Mouse (Mus musculus): ENCODE measurements at regions not wholly inside any gene's neighbourhood (a gene's known extent, or its start where the extent isn't known, plus 50 kb on each side); places are given as distances from the start of the nearest gene placed in this dataset.

DNA sequence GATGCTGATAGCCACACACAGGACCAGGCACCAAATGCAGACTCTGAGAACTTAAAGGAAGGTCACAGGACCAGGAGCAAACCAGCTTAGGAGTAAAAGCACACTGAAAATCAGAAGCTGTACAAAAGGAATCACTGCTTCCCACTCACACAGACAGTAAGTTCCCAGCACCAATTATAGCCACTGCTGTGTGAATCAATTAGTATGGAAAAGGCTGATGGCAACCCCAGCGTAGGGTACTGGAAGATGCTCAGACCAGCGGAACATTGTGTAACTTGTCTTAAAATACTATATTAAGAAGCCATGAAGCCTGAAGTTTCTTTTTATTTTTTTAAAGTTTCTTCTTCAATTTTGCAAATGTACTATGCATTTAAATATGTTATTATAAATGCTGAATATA lies 115.8 kb downstream of the Lnpk start:
- ATAC-seq (ENCODE audit: low TSS enrichment): peak; percentile 98

DNA sequence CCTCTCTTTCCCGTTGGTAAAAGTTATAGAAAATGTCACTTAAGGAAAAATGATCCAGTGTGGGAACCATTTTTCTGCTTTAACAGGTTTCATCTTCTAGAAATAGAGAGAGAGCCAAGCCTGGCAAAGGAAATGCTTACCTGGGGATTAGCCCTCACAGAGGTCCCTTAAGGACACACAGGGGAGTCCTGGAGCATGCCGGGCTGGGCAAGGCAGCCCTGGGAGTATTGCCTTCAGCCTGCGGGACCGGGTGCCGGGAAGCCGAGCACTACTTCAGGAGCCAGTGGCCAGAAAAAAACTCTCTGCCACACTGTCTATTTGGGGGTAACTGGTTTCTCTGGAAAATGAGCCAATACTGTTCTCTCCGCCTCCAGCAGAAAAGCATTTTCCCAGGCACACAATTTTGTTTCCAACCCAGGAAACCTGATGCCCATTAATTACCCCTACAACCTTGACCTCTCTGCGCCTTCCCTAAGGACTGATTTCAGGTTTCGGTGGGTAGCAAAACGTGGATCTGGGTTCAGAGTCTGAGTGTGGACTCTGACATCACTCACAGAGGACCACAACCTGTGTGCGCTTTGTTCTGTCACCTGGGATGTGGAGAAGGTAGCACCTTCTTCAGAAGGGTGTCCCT lies 117.9 kb downstream of the Lnpk start:
- no peak for ATAC-seq (ENCODE audit: low TSS enrichment)

- no peak for ATAC-seq (ENCODE audit: low TSS enrichment)
Observed at GRCm38 (mm10) chr2:74454431-74454830, 124.8 kb downstream of the Lnpk start.

DNA sequence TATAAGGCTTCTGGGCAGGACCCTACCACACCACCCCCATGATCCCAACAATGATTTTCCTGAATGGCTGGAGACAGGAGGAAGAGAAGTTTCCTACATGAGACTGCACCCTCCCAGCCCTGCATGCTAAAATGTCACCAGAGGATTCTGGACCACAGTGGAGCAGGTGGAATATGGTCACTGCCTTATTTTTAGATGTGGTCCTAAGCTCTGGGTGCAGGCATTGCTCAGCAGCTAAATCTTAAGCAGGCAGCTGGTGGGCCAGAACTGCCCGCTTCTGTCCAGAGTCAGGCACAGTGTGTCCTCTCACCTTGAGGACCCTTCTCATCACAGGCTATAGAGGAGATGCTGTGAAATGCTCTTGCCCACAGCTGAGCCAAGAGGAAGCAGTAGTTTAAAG lies 126.6 kb downstream of the Lnpk start:
- no peak for ATAC-seq (ENCODE audit: low TSS enrichment)

DNA sequence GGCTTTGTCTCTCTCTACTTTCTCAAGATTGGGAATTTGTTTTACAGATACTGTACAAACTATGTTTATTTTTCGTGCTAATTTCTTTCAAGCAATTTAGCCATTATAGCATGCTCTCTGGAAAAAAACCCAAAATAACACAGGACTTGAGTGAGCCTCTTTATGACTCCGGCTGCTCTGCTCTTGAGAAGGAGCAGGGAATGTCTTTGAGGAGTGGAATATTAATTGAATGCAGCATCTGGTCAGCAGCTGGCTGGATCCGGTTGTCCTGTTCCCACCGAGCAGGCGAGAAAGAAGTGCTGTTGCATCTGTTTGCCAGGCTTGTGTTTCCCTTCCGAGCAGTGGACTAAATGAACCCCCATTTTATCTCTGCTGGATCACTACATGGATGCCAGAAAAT lies 127.7 kb downstream of the Lnpk start:
- no peak for ATAC-seq (ENCODE audit: low TSS enrichment)

GRCm38 (mm10) chr2:74451038-74451437 lies 128.2 kb downstream of the Lnpk start:
- no peak for ATAC-seq (ENCODE audit: low TSS enrichment)

DNA sequence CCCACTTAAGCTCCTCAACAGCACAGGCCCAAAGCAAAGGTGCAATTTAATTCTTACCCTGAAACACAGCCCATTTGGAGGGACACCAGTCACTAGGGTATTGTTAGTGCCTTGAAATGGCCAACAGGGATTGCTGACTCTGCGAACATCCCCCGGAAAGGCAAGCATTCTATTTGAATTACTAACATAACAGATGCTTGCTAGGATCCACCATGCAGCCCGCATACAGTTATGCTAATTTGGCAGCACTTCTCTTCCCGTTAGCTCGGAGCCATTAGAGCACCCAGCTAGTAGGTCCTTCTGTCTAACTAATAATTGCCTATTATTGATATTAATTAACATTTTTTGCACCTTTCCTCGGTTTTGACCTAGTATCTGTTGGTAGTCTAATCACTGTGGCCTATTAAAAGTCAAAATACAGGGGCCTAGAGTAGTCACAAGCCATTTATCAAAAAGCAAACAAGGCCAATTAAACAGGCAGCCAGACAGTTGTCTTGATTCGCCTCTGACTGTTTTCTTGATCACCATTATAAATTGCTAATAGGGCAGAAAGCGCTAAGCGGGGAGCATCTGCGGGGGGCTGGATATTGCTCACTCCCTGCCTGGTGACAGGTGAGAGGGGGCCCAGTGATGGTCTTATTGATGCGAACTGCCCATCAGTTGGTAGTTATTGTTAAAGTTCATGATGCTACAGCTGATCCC lies 129.0 kb downstream of the Lnpk start:
- no peak; the same call in 1 of the 2 replicates for ATAC-seq (ENCODE audit: low TSS enrichment)

- no peak for ATAC-seq (ENCODE audit: low TSS enrichment)
Observed at GRCm38 (mm10) chr2:74435184-74435911, 143.9 kb downstream of the Lnpk start.

GRCm38 (mm10) chr2:74426746-74427145 lies 152.5 kb downstream of the Lnpk start:
- ATAC-seq (ENCODE audit: low TSS enrichment): peak; percentile 17; the same call in 1 of the 2 replicates

DNA sequence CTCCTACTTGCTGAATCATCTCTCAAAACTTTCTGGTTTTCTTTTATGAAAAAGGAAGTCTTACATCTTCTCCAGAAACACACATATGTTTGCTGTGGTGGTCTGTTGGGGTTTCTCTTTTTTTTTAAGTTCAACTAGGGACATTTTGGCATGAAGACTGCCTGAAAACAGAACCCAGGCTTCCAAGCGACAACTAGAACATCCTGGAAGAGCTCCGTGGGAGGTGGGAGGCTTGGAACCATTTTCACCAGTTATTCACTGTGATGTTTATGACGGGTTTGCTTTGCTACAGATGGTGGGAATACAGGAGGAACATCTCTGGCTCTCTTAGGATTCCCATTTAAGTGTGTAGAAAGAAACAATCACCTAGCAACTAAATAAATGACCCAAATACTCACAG lies 154.5 kb downstream of the Lnpk start:
- ATAC-seq (ENCODE audit: low TSS enrichment): peak; percentile 94

GRCm38 (mm10) chr2:74416097-74416496 lies 163.1 kb downstream of the Lnpk start:
- no peak for ATAC-seq (ENCODE audit: low TSS enrichment)

DNA sequence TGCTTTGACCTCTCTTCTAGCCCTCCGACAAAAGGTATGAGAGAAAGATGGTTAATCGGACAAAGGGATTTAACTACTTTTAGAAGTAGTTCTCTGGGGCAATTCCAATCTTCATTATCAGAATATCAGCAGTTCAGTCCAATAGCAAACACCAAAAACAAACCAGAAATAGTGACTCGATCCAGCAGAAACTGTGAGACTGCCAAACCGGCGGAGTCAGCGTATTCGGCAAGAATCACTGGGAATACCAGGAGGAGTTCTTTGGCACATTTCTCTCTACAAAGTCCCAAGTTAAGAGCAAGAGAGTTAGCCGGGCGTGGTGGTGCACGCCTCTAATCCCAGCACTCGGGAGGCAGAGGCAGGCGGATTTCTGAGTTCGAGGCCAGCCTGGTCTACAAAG lies 164.5 kb downstream of the Lnpk start:
- ATAC-seq (ENCODE audit: low TSS enrichment): no peak

GRCm38 (mm10) chr2:74409856-74410404 lies 169.3 kb downstream of the Lnpk start:
- peak; percentile 94 for ATAC-seq (ENCODE audit: low TSS enrichment)

- ATAC-seq (ENCODE audit: low TSS enrichment): no peak
Observed at GRCm38 (mm10) chr2:74404493-74404892, 174.7 kb downstream of the Lnpk start.

DNA sequence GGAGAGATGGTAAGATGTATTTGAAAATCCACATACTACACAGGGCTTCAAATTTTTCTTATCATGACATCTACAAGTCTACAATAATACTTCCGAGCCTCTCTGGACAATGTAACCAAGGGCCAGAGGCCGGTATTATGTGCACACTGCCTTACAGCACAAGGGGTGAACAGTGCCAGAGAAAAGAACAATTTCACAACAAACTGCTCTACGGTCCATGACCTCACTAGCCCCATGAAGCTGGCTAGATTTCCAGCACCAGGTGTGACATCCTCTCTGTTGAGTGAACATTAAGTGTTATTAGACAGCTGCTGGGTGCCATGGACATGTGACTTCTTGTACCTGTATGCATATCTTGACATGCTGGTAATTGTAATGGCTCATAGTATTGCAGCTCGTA lies 188.2 kb downstream of the Lnpk start:
- ATAC-seq (ENCODE audit: low TSS enrichment): no peak

- peak; percentile 94 for ATAC-seq (ENCODE audit: low TSS enrichment)
Observed at GRCm38 (mm10) chr2:74388078-74388477, 191.2 kb downstream of the Lnpk start.

DNA sequence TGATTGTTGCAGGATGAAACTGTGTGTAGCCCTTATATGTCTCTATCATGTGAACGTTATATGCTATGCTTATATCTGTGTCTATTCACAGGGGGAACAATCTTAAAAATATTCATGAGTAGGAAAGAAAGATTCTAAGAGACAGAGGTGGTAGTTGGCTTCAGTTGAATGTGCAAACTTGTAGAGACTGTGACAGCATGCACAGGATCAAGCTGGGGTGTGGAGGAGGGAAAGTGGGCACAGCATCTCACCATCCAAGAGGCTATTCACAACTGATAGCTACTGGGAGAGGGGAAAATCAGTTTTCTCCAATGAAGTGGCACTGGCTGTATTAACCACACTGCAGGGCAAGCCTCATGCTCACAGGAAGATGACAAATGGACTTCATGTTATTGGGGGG lies 194.3 kb downstream of the Lnpk start:
- peak; percentile 71 for ATAC-seq (ENCODE audit: low TSS enrichment)

DNA sequence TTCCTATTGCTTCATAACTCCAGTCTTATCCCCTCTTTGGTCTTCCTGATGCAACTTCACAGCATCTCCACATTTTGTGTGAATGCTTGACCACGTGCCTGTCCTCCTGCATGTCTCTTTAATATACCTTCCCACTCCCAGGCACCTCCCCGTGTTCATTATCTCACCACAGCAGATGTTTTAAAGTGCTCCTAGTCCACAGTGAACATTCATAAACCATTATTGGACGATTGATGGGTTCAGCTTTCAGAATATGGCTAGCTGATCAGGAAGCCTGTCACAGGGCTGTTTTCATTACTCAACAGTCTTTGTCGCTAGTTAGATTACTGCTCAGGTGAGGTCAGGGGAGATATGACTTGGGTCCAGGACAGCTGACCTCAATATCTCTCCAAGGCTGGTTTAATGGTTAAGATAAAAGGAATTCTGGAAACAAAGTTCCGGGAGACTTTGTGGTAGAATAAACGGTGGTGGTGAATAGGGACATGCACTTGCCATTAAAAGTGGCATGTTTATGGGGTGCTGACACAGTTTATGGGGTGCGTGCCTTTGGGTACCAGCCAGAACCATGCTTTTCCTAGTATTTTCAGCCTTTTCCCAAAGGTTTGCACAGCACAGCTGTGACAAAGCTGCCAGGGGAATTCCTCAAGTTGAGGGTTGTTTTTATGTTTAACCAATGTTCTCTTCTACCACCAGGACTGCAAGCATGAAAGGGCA lies 198.5 kb downstream of the Lnpk start:
- no peak for ATAC-seq (ENCODE audit: low TSS enrichment)

GRCm38 (mm10) chr2:74378709-74379108 lies 200.5 kb downstream of the Lnpk start:
- peak; percentile 96 for ATAC-seq (ENCODE audit: low TSS enrichment)

- ATAC-seq (ENCODE audit: low TSS enrichment): no peak
Observed at GRCm38 (mm10) chr2:74373938-74374337, 205.3 kb downstream of the Lnpk start.

GRCm38 (mm10) chr2:74373056-74373455 lies 206.2 kb downstream of the Lnpk start:
- no peak for ATAC-seq (ENCODE audit: low TSS enrichment)

- no peak for ATAC-seq (ENCODE audit: low TSS enrichment)
Observed at GRCm38 (mm10) chr2:74363255-74363654, 216.0 kb downstream of the Lnpk start.

Measured in frontal cortex, adult (tissue).